Mouse (Mus musculus) hindbrain, embryonic 14.5 days (tissue): ENCODE data around the gene Syt14. TPM values are rescaled to one million over a fixed set of nuclear protein-coding genes. Genes with fewer than 3 reads are reported as not detected.
A peak's percentile ranks its signal among the peaks of the same experiment; 100 is the strongest.

Experiments
- ATAC-seq: fragments of 200-750 bp; cut with Nextera tagmentation; 2 replicates; pipeline ENCODE4 v1.8.0; 2017; ENCODE audit warnings: moderate number of reproducible peaks, mild to moderate bottlenecking, moderate TSS enrichment, moderate library complexity; ENCODE audit not compliant: low FRiP score
- DNase-seq: peaks from one replicate; pipeline ENCODE4 v3.0.0-alpha.2; 2015; ENCODE audit warnings: low spot score
- H3K27ac ChIP-seq: fragments of 300-500 bp; sonication (generic); 2 replicates; pipeline ENCODE4 v1.5.1; 2014; ENCODE audit warnings: mild to moderate bottlenecking, moderate library complexity
- H3K27me3 ChIP-seq: fragments of 300-500 bp; sonication (generic); 2 replicates; pipeline ENCODE4 v1.6.1; 2014; ENCODE audit warnings: mild to moderate bottlenecking, low read length, mixed read lengths; ENCODE audit not compliant: control insufficient read depth, insufficient read depth
- H3K36me3 ChIP-seq: fragments of 300-500 bp; sonication (generic); replicated peaks from 2 replicates; pipeline ENCODE4 v1.6.1; 2014; ENCODE audit not compliant: control insufficient read depth, insufficient read depth
- H3K4me1 ChIP-seq: fragments of 300-500 bp; sonication (generic); replicated peaks from 2 replicates; pipeline ENCODE4 v1.6.1; 2014; ENCODE audit warnings: antibody characterized with exemption, low read length, mixed read lengths; ENCODE audit not compliant: control insufficient read depth, insufficient read depth
- H3K4me2 ChIP-seq: fragments of 300-500 bp; sonication (generic); replicated peaks from 2 replicates; pipeline ENCODE4 v1.6.1; 2014; ENCODE audit warnings: mild to moderate bottlenecking, moderate library complexity
- H3K4me3 ChIP-seq: fragments of 300-500 bp; sonication (generic); replicated peaks from 2 replicates; pipeline ENCODE4 v1.5.1; 2014; ENCODE audit warnings: mild to moderate bottlenecking, low read length
- H3K9ac ChIP-seq: fragments of 300-500 bp; sonication (generic); 2 replicates; pipeline ENCODE4 v1.6.1; 2014
- H3K9me3 ChIP-seq: fragments of 300-500 bp; sonication (generic); 2 replicates; pipeline ENCODE4 v1.6.1; 2016; ENCODE audit warnings: low read length; ENCODE audit not compliant: control insufficient read depth
- WGBS: fragments of 180-500 bp; shearing (Covaris S2); extraction: QIAGEN DNeasy Blood & Tissue Kit; methylation state at CpG from one replicate; pipeline ENCODE4 v1.1.7; 2014; 5-methylcytosine and 5-hydroxymethylcytosine counted together
- polyA plus RNA-seq: library from polyadenylated mRNA; unstranded; fragments of >200 nt; fragmentation: Nextera tagmentation; extraction: Ambion mirVana; gene quantifications from 2 replicates; pipeline ENCODE4 v1.2.1, GENCODE M21; 2014

Gene Syt14
- polyA plus RNA-seq, 1 experiment from 2014 or later, result 9.1 TPM

- Histone ChIP-seq H3K4me1 (no peaks in the 10 kb centered on the region), H3K4me2 (no peak overlapping the region), H3K9me3 (no peaks in the 10 kb centered on the region), H3K36me3 (no peaks in the 10 kb centered on the region), H3K9ac (no peak overlapping the region), H3K27me3 (no peaks in the 10 kb centered on the region), H3K4me3 (no peak overlapping the region), H3K27ac (no peak overlapping the region)
- DNase-seq, result no peak
- 90% methylated on average over 2 of the region's 2 CpGs for WGBS
- no peak for ATAC-seq
Measured at GRCm38 (mm10) chr1:193001587-193001986, 34.0 kb downstream of the Syt14 start.

DNA sequence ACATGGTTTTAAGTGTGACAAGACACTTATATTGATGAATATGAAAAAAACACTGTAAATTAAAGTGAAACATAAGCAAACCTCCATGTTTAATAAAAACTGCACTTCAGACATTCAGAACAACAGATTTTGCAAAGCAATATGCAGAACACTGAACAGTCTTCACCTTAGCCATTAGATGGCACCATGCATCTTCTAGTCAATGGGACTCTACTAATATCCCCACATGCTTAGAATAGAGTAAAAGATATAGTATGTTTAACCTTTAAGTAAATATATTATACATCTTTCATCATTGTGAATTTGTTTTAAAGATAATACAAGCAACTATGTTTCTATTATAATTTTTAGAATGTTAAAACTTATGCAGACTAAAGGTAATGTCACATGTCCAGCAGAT lies 34.7 kb downstream of the Syt14 start:
- H3K27me3 ChIP-seq, result no peaks in the 10 kb centered on the region
- no peak overlapping the region for H3K9ac ChIP-seq
- H3K36me3 ChIP-seq, result no peaks in the 10 kb centered on the region
- DNase-seq, result peak; percentile 73
- H3K27ac ChIP-seq, result no peak overlapping the region
- H3K4me2 ChIP-seq, result no peak overlapping the region
- ATAC-seq, result no peak
- no peaks in the 10 kb centered on the region for H3K4me1 ChIP-seq
- no peaks in the 10 kb centered on the region for H3K9me3 ChIP-seq
- H3K4me3 ChIP-seq, result no peak overlapping the region

- Histone ChIP-seq H3K4me2 (no peak overlapping the region), H3K27ac (no peak overlapping the region), H3K4me1 (no peaks in the 10 kb centered on the region), H3K9me3 (no peaks in the 10 kb centered on the region), H3K9ac (no peak overlapping the region), H3K36me3 (no peaks in the 10 kb centered on the region), H3K4me3 (no peak overlapping the region), H3K27me3 (no peaks in the 10 kb centered on the region)
- WGBS, result 88% methylated on average over 2 of the region's 2 CpGs
- ATAC-seq, result no peak
- DNase-seq, result no peak
Measured at GRCm38 (mm10) chr1:192994179-192994873, 41.2 kb downstream of the Syt14 start.

GRCm38 (mm10) chr1:192993491-192993890 lies 42.1 kb downstream of the Syt14 start:
- Histone ChIP-seq H3K27me3 (no peaks in the 10 kb centered on the region), H3K36me3 (no peaks in the 10 kb centered on the region), H3K9ac (no peak overlapping the region), H3K27ac (no peak overlapping the region), H3K4me2 (no peak overlapping the region), H3K9me3 (no peaks in the 10 kb centered on the region), H3K4me3 (no peak overlapping the region), H3K4me1 (no peaks in the 10 kb centered on the region)
- DNase-seq, result no peak
- ATAC-seq, result no peak

- Histone ChIP-seq H3K27me3 (no peaks in the 10 kb centered on the region), H3K4me1 (no peaks in the 10 kb centered on the region), H3K27ac (no peak overlapping the region), H3K36me3 (no peaks in the 10 kb centered on the region), H3K9me3 (no peaks in the 10 kb centered on the region), H3K9ac (no peak overlapping the region), H3K4me3 (no peak overlapping the region), H3K4me2 (no peak overlapping the region)
- DNase-seq (no peak), ATAC-seq (no peak)
- WGBS, result 87% methylated on average over 3 of the region's 3 CpGs
Measured at GRCm38 (mm10) chr1:192987203-192987602, 48.4 kb downstream of the Syt14 start.

- no peaks in the 10 kb centered on the region for H3K27me3 ChIP-seq
- WGBS, result 88% methylated on average over 3 of the region's 3 CpGs
- DNase-seq, result no peak
- ATAC-seq, result no peak
- H3K9ac ChIP-seq, result no peak overlapping the region
- H3K4me1 ChIP-seq, result no peaks in the 10 kb centered on the region
- no peak overlapping the region for H3K4me3 ChIP-seq
- no peaks in the 10 kb centered on the region for H3K9me3 ChIP-seq
- H3K36me3 ChIP-seq, result no peaks in the 10 kb centered on the region
- no peak overlapping the region for H3K27ac ChIP-seq
- H3K4me2 ChIP-seq, result no peak overlapping the region
Measured at GRCm38 (mm10) chr1:192986481-192986880, 49.1 kb downstream of the Syt14 start.

GRCm38 (mm10) chr1:192984333-192984732 lies 51.2 kb downstream of the Syt14 start:
- no peaks in the 10 kb centered on the region for H3K4me1 ChIP-seq
- no peak for DNase-seq
- H3K36me3 ChIP-seq, result no peaks in the 10 kb centered on the region
- ATAC-seq, result no peak
- H3K27me3 ChIP-seq, result no peaks in the 10 kb centered on the region
- no peak overlapping the region for H3K4me3 ChIP-seq
- H3K4me2 ChIP-seq, result no peak overlapping the region
- 85% methylated on average over 4 of the region's 4 CpGs for WGBS
- H3K9me3 ChIP-seq, result no peaks in the 10 kb centered on the region
- H3K9ac ChIP-seq, result no peak overlapping the region
- no peak overlapping the region for H3K27ac ChIP-seq

DNA sequence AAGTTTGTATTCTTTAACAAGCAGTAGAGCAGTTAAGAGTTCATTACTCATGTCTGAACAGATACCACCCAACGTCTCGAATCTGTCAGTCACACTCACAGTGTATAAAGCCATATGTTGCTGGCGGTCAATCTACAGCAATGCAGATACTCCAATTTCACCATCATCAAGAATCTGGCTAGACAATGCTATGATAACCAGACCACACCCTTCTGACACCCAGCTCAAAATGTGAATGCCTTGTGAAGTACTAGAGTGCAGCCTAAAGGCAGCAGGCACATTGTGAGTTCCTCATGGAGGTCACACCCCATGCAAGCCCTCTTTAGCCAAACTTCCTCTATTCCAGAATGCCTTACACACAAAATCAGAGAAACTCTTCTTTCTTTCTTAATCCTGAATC lies 53.9 kb downstream of the Syt14 start:
- no peak for DNase-seq

GRCm38 (mm10) chr1:192981120-192981519 lies 54.5 kb downstream of the Syt14 start:
- Histone ChIP-seq H3K9me3 (no peaks in the 10 kb centered on the region), H3K27ac (no peak overlapping the region), H3K4me2 (no peak overlapping the region), H3K4me1 (no peaks in the 10 kb centered on the region), H3K36me3 (no peaks in the 10 kb centered on the region), H3K4me3 (no peak overlapping the region), H3K27me3 (no peaks in the 10 kb centered on the region), H3K9ac (no peak overlapping the region)
- DNase-seq, result no peak
- 74% methylated on average over 1 of the region's 1 CpGs for WGBS
- ATAC-seq, result no peak

More for the DNA sequence above, 53.9 kb downstream of the Syt14 start:
- 91% methylated on average over 3 of the region's 3 CpGs for WGBS
- Histone ChIP-seq H3K9me3 (no peaks in the 10 kb centered on the region), H3K4me3 (no peak overlapping the region), H3K27ac (no peak overlapping the region), H3K4me2 (no peak overlapping the region), H3K4me1 (no peaks in the 10 kb centered on the region), H3K9ac (no peak overlapping the region), H3K36me3 (no peaks in the 10 kb centered on the region), H3K27me3 (no peaks in the 10 kb centered on the region)
- ATAC-seq, result no peak

- Histone ChIP-seq H3K9me3 (no peaks in the 10 kb centered on the region), H3K4me1 (no peaks in the 10 kb centered on the region), H3K27me3 (no peaks in the 10 kb centered on the region), H3K36me3 (0 out of 2 replicates have a peak, but pooled peaks cover 6% of the 10 kb centered on the region), H3K27ac (no peak overlapping the region), H3K9ac (no peak overlapping the region), H3K4me2 (no peak overlapping the region), H3K4me3 (no peak overlapping the region)
- ATAC-seq (no peak), DNase-seq (peak; percentile 36)
- WGBS, result 69% methylated on average over 5 of the region's 5 CpGs
Measured at GRCm38 (mm10) chr1:192962323-192962722, 73.3 kb downstream of the Syt14 start.
